Mouse (Mus musculus): Measurements from ENCODE around the gene Rab39.

GRCm38 (mm10) chr9:53669680-53670219 is 36.3 kb downstream of the Rab39 start, which contains the start of gene Cul5:
- TF ChIP-seq CTCF (IDR thresholded peaks at IDR 0.05; ENCODE audit: control insufficient read depth, insufficient read depth, insufficient replicate concordance, low read depth, low read length), result no peak
- no peak for TF ChIP-seq POLR2A (IDR thresholded peaks at IDR 0.05; ENCODE audit: control insufficient read depth, low read depth, low read length)

Measured in testis, adult 2 months (tissue).